Mouse (Mus musculus) frontal cortex, postnatal 14 days (tissue): Measurements from ENCODE around the gene 1700001P01Rik.

Experiments
- DNase-seq, 2 experiments: peaks; one replicate each; pipeline ENCODE4 v3.0.0; 2022; ENCODE audit warnings: low spot score in 2 of 2

1700001P01Rik gene

DNA sequence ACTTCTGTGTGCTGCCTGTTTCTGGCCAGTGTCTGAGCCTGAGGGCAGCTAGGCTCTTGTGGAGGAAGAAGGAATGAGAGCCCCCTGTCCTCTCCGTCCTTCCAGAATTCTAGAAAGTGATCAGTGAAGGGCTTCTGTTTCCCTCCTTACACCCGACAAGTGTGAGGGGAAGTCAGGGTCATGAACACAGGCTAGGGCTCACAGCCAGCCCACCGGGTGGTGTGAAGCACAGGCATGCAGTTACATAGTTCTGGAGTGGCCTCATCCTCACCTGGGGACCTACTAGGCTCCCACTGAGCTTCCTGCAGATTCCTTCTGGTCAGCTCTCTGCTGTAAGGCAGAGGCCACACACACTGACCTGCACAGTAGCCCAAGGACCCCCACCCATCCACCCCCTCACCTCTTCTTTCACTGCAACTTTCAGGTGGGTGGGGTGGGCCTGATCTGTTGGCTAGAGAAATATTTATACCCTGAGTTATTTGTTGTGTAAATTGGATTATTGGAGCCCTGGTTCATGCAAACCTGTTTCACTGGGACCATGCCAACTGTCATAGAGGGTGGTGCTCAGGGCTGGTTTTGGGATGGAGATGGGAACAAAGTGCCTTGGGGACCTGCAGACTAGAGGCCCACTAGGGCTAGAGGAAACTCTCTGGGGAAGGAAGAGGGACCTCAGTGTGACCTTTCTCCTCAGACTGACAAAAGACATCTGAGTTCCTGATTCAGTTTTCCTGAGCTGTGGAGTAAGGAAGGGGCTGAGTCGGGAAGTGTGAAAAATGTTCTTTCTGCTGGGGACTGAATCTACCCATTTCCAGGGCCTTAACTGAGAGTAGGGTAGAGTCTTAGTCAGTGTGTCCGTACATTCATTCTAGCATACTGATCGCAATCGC is 33.8 kb upstream of the 1700001P01Rik start:
- DNase-seq = no peak

DNA sequence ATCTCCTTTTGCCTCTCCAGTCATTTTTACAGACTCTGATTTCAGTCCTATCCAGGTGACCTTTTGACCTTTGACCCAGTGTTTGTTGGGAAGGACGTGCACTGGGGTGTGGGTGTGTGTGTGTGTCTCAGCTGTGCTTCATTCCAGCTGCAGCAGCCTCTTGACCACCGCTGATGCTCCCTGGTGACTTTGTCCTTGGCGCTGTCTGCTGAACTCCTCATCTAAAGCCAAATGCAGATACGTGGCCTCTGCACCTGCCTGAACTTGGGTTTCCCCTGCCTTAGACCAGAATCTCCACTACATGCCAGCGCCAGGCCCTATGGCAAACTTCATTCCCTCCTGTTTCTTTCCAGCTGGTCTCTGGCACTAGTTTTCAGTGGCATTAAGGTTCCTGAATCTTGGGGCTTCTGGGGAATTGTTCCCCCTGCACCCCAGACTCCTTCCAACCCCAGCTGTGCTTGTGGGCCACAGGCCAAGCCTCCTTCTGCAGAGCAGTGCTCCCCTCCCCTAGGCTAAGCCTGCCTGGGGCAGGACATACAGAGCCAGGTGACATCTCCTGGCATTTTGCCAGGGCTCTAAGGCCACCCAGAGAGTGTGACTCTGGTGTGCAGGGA is 33.0 kb upstream of the 1700001P01Rik start:
- DNase-seq = no peak

DNA sequence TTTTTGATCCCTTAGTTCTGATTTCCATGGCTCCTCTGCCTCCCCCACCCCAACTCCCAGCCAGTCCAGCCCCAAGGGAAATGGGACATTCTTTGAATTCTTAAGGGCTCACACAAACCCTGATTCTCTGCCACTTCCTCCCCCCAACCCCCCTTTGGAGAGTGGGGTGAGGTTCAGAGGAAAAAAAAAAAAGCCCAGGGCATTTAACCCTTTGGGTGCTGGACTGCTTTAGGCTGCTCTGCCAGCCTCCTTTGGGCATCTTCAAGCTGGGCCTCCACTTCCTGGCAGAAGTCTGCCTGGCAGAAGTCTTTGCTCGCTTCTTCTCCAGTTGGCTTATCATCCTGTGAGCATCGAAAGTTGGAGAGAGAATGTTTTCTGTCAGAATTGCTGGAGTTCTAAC is 32.4 kb upstream of the 1700001P01Rik start:
- DNase-seq = no peak

DNA sequence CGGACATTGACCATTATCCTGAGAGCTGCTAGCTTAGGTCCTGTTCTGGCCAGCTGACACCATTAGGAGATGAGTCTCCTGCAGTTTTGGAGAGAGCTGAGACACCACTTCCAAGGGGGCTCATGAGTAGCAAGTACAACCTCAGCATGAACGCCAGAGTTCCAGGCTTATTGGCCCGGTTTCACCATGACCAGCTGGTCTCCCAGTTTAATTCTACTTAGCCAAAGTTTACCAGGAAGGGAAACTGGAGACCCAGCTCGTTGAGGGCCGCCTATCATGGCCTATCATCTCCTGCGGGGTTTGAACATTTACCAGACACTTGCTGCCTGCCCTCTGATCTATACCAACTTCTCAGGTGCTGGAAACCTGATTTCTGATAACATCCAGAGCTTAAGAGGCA is 31.9 kb upstream of the 1700001P01Rik start:
- DNase-seq = no peak

DNA sequence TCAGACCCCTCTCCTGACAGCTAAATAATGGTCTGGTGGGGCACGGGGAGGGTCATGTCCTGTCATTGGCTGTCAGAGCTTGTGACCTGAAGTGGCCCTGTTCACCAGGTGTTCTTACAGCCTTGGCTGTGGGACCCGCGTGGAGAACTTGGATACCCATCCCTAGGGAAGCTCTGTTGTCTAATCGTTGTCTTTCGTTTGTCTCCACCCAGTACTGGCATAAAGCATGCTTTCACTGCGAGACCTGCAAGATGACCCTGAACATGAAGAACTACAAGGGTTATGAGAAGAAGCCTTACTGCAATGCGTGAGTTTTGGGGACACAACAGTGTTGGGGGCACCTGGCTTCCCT is 30.9 kb upstream of the 1700001P01Rik start:
- DNase-seq = no peak

DNA sequence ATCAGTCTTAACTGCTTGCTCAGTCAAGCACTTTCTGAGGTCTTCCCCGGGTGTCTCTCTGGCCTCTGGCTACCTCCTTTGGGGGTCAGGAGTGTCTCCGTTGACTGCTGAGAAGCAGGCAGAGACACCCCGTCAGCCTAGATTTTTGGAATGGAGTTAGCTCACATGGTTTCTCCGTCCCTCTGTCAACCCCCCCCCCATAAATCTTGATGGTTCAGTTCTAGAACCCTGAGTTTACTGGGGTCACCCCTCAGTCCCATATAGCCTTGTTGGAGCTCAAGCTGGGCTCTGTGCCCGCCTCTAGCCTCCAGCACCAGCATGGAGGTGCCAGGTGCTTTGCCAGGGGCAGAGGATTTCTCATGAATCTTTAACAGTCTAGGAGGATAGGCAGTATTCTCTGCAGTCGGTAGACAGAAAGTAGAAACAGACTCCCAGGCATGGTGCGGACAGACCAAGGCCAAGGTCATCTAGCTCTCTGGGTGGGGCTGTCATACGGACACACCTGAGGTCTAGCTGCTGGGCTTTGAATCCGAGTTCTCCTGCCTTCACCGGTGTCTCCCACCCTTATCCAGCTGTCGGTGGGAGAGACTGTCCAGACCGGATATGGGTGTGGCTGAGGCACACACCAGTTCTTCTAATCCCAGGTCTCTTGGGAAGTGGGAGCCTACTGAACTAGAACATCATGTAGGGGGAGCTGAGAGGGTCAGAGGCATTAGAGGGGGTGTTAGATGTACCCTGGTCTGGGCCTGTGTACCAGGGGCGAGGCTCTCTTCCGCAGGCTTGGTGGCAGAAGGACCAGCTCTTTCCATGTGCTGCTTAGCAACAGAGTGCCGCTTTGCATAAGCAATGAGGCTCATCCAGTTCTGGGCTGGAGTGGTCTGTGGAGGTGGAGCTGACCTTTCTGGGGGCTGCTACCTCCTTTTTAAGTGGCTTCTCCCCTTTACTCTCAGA is 30.2 kb upstream of the 1700001P01Rik start:
- no peak for DNase-seq

DNA sequence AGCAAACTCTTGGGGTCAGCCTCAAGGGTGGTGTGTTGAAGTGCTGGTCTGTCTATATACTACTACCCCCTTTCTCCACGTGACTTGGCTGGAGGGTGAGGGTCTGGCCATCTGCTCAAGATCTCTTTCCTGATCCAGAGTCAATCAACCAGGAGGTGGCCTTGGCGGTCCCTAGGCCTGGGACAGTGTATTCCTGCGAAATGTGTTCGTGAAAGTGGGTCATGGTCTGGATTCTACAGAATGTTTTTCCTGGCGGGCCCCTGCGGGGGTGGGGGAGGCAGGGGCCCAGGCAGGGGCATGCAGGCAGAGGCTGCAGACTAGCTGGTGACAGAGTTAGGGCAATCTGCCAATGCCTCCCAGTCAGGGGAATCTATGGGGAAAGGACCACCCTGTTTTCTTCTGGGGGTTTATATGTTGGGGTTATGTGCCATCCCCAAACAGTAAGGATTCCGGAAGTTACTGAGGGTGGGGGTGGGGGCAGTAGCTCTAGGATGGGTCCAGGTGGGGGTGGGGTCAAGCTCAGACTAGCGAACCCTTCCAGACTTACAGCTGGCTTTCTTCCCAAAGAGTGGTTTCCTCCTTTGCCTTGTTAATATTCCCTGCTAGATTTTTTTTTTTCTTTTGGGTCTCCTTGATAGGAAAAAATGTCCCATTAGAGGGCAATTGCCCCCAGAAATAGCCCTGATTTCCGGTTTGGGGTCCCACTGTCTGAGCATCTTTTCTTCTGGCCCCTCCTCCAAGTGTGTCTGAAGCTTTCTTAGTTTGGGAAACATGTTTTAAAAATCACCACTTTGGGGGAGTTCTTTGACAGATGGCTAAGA is 29.3 kb upstream of the 1700001P01Rik start:
- no peak for DNase-seq

DNA sequence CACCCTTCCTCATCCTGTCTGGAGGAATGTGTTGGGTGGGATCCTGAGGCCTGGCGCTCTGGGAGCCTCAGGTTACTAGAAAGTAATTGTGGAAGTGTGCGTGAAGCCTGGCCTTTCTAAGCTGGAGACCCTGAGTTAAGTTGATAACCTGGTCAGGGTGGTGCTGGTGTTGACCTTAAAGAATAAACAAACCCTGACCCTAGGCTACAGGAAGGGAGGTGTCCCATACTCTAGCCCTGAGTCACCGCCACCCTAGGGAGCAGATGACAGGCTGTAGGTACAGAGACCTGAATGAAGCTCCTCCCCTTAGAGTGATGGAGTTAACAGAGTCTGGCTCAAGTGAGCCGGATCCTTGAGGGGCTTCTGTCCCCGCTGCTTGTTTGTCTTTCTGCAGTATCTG is 28.1 kb upstream of the 1700001P01Rik start:
- no peak for DNase-seq

DNA sequence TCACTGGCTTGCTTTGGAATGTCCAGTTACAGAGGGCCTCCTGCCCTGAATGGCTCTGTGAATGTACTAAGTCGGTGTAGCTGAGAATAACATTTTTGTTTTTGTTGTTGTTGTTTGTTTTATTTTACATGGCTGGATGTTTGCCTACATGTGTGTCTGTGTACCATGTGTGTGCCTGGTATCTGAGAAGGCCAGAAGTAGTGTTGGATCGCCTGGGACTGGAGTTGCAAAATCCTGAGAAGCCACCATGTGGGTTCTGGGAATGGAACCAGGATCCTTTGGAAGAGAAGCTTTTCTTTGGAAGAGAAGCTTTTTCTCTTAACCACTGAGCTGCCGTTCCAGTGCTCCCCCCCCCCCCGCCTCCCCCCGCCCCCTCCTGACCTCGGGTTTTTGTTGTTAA is 26.8 kb upstream of the 1700001P01Rik start:
- DNase-seq = no peak

DNA sequence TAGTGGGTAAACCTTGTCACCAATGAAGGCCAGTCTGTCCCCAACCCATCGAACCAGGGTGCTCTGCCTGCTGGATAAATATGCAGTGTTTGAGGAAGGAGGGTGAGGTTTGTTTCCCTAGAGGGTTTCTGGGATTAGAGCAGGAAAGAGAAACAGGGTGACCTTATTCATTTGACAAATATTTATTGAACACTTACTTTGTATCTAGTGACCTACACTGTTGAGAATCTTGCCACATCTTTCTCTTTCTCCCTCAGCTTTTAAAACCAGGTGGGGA is 26.4 kb upstream of the 1700001P01Rik start:
- no peak for DNase-seq

DNA sequence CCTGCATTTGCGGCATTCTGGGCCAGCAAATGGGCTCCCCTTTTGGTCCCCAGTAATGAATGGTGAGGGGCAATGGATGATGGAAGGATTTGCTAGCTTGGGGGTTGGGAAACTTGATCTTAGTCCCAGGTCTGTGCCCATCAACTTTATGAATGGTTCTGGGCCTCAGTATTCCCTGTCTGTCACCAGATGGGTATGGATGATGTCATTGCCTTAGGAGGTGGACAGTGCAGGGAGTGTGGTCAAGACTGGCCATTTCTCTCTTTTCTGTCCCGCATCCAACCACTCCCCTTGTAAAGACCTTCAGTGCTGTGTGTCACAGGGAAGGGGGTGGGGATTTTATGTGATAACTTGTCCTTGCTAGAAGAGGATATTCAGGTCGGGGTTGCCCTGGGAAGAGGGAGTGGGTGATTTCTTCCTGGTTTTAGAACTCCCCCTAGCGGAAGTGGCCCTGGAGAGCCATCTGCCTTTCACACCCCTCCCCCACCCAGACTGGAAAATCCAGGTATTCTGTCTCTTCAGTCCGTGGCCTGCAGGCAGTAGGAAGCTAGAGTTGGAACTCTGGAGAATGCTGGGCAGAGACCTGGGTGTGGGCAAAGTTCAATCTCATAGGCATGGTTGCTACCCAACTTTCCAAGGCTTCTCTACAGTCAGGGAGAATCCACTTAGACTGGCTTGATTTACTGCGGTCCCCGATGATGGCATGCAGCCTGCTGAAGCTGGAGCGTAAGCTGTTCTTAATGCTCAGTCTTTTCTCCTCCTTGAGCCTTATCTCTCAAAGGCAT is 25.9 kb upstream of the 1700001P01Rik start:
- no peak for DNase-seq

DNA sequence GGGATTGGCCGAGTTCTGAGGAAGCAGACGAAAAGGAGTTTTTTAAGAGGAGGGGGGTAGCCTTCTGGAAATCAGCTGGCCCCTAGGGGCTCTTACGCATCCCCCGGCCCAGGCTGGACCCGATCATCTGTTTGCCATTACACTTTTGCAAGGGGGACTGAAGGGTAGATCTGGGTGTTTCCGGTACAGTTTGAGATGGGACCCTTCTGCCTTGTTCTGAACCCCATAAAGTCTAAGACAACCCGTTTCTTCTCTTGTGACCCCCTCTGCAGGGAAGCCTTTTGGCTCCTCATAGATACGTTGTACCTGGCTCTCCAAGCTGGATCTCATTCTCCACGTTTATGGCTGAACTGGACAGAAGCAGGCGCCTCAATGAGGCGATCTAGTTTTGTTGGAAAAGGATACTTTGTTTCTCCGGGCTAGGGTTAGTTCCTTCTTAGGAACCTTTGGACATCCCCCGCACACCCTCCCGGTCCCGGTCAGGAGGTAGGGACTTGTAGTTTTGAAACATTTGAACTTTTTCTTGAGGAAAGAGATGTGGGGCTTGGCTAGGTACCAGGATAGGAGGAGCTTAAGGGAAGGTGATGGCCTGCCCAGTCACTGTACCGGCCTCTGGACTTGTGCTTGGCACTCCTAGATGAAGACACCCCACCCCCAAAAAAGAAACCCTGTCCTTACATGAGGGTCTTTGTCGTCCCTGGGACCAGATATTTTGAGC is 25.1 kb upstream of the 1700001P01Rik start:
- no peak for DNase-seq

DNA sequence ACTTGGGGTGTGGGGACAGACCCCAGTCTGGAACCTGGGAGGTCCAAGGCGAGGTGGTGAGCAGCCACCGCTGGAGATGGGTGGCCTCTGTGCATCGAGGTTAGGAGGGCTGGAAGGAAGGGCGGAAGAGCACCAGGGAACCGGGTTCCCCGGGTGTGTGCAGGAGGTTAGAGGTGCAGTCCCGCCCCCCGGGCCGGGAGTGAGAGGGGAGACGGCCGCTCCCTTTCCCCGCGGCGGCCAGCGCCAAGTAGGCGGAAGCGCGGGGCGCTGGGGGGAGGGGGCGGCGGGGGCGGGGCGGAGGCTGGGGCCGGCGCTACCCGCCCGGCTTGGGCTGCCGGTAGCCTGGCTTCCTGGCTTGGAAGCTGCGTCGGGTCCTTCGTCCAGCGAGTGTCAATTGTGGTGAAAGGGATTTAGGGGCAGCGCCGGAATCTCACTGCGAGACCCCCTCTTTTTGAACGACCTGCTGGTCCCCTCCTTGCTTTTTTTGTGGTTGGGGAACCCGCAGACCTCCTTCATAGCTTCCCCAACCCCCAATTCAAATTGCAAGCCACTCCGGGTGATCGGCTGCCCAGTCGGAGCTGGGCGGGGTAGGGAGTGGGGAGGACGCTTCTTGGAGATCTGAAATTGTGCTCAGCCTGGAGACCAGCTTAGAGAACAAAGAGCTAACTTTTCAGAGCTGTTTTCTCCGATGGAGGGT is 24.4 kb upstream of the 1700001P01Rik start:
- no peak for DNase-seq

DNA sequence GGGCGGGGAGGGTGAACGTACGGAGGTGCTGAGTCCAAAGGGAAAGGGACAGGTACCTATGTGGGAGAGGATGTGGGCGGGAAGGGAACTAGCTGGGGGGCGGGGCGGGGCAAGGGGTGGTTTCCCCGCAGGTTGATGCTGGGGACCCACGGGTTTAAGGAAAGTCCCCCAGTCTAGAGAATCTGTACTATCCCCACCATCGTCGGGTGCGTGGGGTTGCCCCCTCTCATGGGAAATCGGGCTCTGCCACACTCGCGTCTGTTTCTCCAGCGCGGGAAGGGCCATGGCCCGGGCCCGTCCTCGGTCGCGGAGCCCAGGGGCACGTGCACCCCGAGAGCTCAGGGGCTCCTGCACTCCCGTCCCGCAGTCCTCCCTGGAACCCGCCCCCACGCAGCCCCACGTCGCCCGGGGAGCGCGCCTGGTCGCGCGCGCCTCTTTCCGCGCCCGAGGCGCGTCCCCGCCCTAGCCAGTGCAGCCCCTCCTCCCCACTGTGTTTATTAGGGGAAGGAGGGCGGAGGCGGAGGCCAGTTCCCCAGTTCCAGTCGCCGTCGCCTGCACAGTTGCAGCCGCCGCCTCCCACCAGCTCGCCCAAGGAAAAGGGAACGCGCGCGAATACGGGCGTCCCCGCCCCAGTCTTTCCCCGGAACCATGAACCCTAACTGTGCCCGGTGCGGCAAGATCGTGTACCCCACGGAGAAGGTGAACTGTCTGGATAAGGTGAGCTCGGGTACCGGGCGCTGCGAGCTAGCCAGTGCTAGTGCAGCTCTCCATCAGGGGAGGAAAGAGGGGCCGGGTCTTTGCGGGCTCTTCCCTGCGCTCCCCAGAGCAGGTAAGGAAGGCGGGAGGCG is 23.7 kb upstream of the 1700001P01Rik start:
- DNase-seq = peak; percentile 71 to 80

DNA sequence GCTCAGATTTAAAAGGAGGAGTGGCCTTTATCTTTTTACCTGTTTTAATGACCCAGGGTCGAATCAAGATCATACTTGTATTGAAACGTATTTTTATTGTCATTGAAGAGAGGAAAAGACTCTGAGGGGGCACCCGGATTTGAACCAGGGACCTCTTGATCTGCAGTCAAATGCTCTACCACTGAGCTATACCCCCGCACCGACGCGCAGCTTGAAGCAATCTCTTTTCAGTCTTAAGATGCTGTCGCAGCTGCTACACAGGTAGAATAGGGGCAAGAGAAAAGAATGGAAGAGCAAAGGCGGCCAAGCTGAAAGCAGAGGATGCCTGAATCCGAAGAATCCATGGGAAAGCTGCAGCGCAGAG is 23.0 kb upstream of the 1700001P01Rik start, which contains the start of gene Lasp1:
Gene Lasp1, plus strand, starts transcription at position 219 of the 364 bp plus-strand sequence.
- peak; percentile 86 to 93 for DNase-seq

DNA sequence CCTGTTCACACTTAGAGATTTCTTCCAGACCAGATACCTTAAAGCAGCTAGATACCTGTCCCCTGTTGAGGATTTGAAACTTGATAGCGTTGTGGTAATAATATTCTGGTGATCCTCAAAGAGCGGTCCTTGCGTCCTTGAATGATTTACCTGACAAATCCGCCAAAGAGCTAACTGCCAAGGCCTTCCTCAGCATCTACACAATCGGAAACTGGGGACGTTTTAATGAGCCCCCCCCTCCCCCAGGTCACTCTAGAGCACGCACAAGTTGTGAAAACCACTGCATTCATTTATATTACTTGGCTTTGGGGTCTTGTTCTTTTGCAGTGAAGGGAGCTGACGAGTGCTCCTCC is 22.3 kb upstream of the 1700001P01Rik start:
- no peak for DNase-seq

DNA sequence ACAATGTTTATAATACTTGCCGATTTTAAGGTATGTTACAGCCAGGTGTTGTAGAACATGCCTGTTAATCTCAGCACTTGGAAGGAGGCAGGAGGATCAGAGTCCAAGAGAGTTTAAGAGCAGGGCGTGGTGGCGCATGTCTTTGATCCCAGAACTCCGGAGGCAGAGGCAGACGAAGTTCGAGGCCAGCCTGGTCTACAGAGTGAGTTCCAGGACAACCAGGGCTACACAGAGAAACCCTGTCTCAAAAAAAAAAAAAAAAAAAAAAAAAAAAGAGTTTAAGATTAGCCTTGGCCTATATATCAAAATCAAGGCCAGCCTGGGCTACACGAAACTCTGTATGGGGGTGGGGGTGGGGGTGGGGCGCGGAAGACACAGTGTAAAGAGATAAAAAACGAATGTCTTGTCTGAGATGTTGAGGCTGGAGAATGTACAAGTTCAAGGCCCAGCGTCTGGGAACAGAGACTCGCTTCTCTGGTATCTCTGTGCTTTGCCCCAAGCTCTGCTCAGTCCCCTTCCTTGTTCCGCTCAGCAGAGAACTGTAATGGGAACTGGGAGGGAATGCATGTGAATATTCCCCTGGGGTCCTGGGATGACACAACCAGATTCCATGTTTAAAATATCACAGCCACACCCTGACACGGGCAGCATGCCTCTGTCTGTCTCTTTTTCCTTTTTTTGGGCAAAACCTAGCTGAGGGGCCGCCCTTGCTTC is 21.8 kb upstream of the 1700001P01Rik start:
- DNase-seq = no peak

DNA sequence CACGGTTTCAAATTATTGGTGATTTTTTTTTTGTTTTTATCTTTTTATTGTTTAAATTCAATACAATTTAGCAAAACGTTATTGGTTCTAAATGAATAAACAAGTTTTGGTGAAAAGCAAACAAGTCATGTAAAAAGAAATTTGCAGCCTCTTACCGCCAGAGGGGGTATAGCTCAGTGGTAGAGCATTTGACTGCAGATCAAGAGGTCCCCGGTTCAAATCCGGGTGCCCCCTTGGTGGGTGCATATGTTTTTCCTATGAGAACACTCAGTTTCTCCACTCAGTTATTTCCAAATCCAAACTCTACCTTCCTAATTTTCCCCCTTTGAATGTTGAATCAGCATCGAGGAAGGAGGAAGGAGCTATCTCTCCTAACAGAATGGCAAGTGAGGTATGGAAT is 21.2 kb upstream of the 1700001P01Rik start:
- DNase-seq = peak in 1 of 2 experiments; percentile 77
